Comparison of ENCODE assay signal across 25 mouse cellular contexts in genomic region chr14:27206443-27206842, GRCm38 (mm10).
"Had no signal": no experiment of that assay in that cellular context is flagged by ENCODE, and none has a peak within 500 bp of the region (broad histone marks: within the 10 kb centered on the region; RNA-seq: fewer than 3 reads in every experiment).

No protein-coding gene starts in this region.

- H3K4me3 ChIP-seq: gastrocnemius, adult 2 months; heart, embryonic 10.5 days; heart, embryonic 12.5 days; hindbrain, embryonic 10.5 days; hindbrain, embryonic 12.5 days; kidney, embryonic 15.5 days; limb, embryonic 13.5 days; limb, embryonic 15.5 days had no signal

- H3K4me2 ChIP-seq: heart, embryonic 12.5 days; hindbrain, embryonic 12.5 days; hindbrain, embryonic 14.5 days; kidney, embryonic 15.5 days; limb, embryonic 13.5 days; limb, embryonic 15.5 days had no signal

- H3K4me1 ChIP-seq: heart, embryonic 10.5 days; heart, embryonic 12.5 days; hindbrain, embryonic 10.5 days; hindbrain, embryonic 12.5 days; kidney, embryonic 15.5 days had no signal

- H3K27ac ChIP-seq: gastrocnemius, adult 2 months; heart, embryonic 10.5 days; hindbrain, embryonic 10.5 days; hindbrain, embryonic 12.5 days; hindbrain, embryonic 14.5 days; kidney, embryonic 15.5 days; kidney, postnatal 0 days; limb, embryonic 13.5 days; limb, embryonic 15.5 days had no signal

- DNase-seq: gastrocnemius, adult 2 months; gastrocnemius, postnatal 10 days; gastrocnemius, postnatal 25 days; heart, adult 18-20 months; heart, postnatal 10 days; heart, postnatal 4 days; kidney, adult 11 months; kidney, adult 2 months; kidney, adult 9 months; kidney, postnatal 14 days; kidney, postnatal 36 days; layer of hippocampus, adult 9-11 months; layer of hippocampus, postnatal 36 days; left cerebral cortex, postnatal 4 days had no signal

- H3K9ac ChIP-seq: heart, embryonic 12.5 days; hindbrain, embryonic 12.5 days; hindbrain, embryonic 14.5 days; kidney, embryonic 15.5 days; limb, embryonic 13.5 days; limb, embryonic 15.5 days had no signal

- H3K9me3 ChIP-seq: heart, embryonic 10.5 days; heart, embryonic 12.5 days; hindbrain, embryonic 10.5 days; hindbrain, embryonic 12.5 days; kidney, embryonic 15.5 days; limb, embryonic 13.5 days; limb, embryonic 15.5 days had no signal

- H3K36me3 ChIP-seq: heart, embryonic 10.5 days; heart, embryonic 12.5 days; hindbrain, embryonic 10.5 days; hindbrain, embryonic 12.5 days; kidney, embryonic 15.5 days; limb, embryonic 13.5 days; limb, embryonic 15.5 days had no signal

- ATAC-seq: hindbrain, embryonic 16.5 days; intestine, embryonic 16.5 days had no signal

- H3K27me3 ChIP-seq: heart, embryonic 12.5 days; hindbrain, embryonic 12.5 days; kidney, embryonic 15.5 days; limb, embryonic 13.5 days; limb, embryonic 15.5 days had no signal
